Mouse (Mus musculus): Measurements from ENCODE around the gene Pex5l.

Pex5l gene

GRCm38 (mm10) chr3:32979981-32980380 is 163.1 kb downstream of the Pex5l start:
- CTCF ChIA-PET: no interaction called here
- POLR2A ChIA-PET: no interaction called here

- ChIA-PET CTCF (no interaction called here), POLR2A (no interaction called here)
Measured at GRCm38 (mm10) chr3:32979238-32979637, 163.8 kb downstream of the Pex5l start.

- CTCF ChIA-PET: no interaction called here
- POLR2A ChIA-PET: interaction anchor here in 1 of 4 experiments (0.6 kb wide), 1 partner anchor 103 kb away, joined by 4 read pairs; no protein-coding TSS in a partner anchor
Measured at GRCm38 (mm10) chr3:32970257-32970656, 172.8 kb downstream of the Pex5l start.

- POLR2A ChIA-PET: no interaction called here
- CTCF ChIA-PET: interaction anchor here in 1 of 4 experiments (0.6 kb wide), 1 partner anchor 1671 kb away, joined by 5 read pairs; no protein-coding TSS in a partner anchor
Measured at GRCm38 (mm10) chr3:32968671-32969425, 174.2 kb downstream of the Pex5l start.

- POLR2A ChIA-PET: interaction anchor here in 1 of 4 experiments (0.5 kb wide), 1 partner anchor 156 kb away, joined by 3 read pairs; no protein-coding TSS in a partner anchor
- CTCF ChIA-PET: interaction anchor here in 2 of 4 experiments (0.7 to 1.0 kb wide), 2 partner anchors 25 to 141 kb away, joined by 3 to 6 read pairs; no protein-coding TSS in a partner anchor
Measured at GRCm38 (mm10) chr3:32965528-32965927, 177.5 kb downstream of the Pex5l start.

GRCm38 (mm10) chr3:32961494-32961893 is 181.6 kb downstream of the Pex5l start:
- POLR2A ChIA-PET: no interaction called here
- CTCF ChIA-PET: no interaction called here

GRCm38 (mm10) chr3:32951382-32951781 is 191.7 kb downstream of the Pex5l start:
- ChIA-PET CTCF (no interaction called here), POLR2A (interaction anchor here in 1 of 4 experiments (0.9 kb wide), 1 partner anchor 24 kb away, joined by 5 read pairs; no protein-coding TSS in a partner anchor)

- POLR2A ChIA-PET: no interaction called here
- CTCF ChIA-PET: interaction anchor here in 1 of 4 experiments (0.5 kb wide), 1 partner anchor 97 kb away, joined by 3 read pairs; no protein-coding TSS in a partner anchor
Measured at GRCm38 (mm10) chr3:32947486-32947885, 195.6 kb downstream of the Pex5l start.

GRCm38 (mm10) chr3:32939802-32940501 is 203.1 kb downstream of the Pex5l start:
- POLR2A ChIA-PET: no interaction called here

GRCm38 (mm10) chr3:32924168-32924567 is 218.9 kb downstream of the Pex5l start:
- POLR2A ChIA-PET: no interaction called here
- CTCF ChIA-PET: interaction anchor here in 1 of 4 experiments (0.6 kb wide), 1 partner anchor 268 kb away, joined by 6 read pairs; no protein-coding TSS in a partner anchor

More at GRCm38 (mm10) chr3:32939802-32940501, 203.1 kb downstream of the Pex5l start:
- CTCF ChIA-PET: no interaction called here

GRCm38 (mm10) chr3:32910071-32910551 is 232.9 kb downstream of the Pex5l start:
- POLR2A ChIA-PET: no interaction called here
- CTCF ChIA-PET: no interaction called here

- POLR2A ChIA-PET: interaction anchor here in 2 of 4 experiments (0.6 to 1.3 kb wide), 3 partner anchors 12 to 91 kb away, joined by 3 to 8 read pairs (median 3); partner anchors contain the start of gene Usp13 (in 1 of the 2)
- CTCF ChIA-PET: no interaction called here
Measured at GRCm38 (mm10) chr3:32908400-32908799, 234.6 kb downstream of the Pex5l start.

GRCm38 (mm10) chr3:32905850-32906779 is 236.9 kb downstream of the Pex5l start:
- ChIA-PET CTCF (interaction anchor here in 1 of 4 experiments (0.5 kb wide), 1 partner anchor 83 kb away, joined by 4 read pairs; no protein-coding TSS in a partner anchor), POLR2A (interaction anchor here in 1 of 4 experiments (1.0 to 1.1 kb wide), 2 partner anchors 9 to 112 kb away, joined by 3 to 5 read pairs; no protein-coding TSS in a partner anchor)

- CTCF ChIA-PET: no interaction called here
- POLR2A ChIA-PET: no interaction called here
Measured at GRCm38 (mm10) chr3:32904599-32904998, 238.4 kb downstream of the Pex5l start.

GRCm38 (mm10) chr3:32903462-32903861 is 239.6 kb downstream of the Pex5l start:
- POLR2A ChIA-PET: interaction anchor here in 1 of 4 experiments (0.6 to 1.9 kb wide), 2 partner anchors 10 to 14 kb away, joined by 3 to 4 read pairs; no protein-coding TSS in a partner anchor

More at GRCm38 (mm10) chr3:32903462-32903861, 239.6 kb downstream of the Pex5l start:
- CTCF ChIA-PET: no interaction called here
